Mouse (Mus musculus) thymus, postnatal 10 days (tissue): ENCODE measurements around the gene Spdef.

Experiments
- DNase-seq, 2 experiments: peaks; one replicate each; pipeline ENCODE4 v3.0.0; 2021; ENCODE audit warnings: low spot score in 2 of 2

Spdef gene

DNA sequence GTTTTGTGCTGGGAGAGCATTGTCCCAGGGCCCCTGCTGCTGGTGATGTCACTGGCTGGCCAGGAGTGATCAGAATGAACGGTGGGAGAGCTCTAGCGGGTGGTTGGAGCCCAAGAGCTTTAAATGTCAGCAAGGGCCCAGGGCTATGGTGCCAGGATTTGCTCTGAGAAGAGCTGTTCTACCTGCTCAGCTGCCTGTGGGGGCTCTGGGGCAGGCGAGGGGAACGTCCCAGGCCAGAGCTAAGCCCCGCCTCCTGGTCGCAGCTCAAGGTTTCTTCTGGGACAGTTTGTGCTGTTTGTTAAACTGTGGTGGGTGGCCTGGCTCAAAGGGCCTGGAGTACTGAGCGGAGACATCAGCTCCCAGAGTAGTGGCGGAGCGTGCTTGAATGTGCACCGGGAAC lies 3.3 kb downstream of the Spdef start:
- DNase-seq, result no peak

- DNase-seq, result no peak
Measured at GRCm38 (mm10) chr17:27725011-27725410, 3.7 kb downstream of the Spdef start.

DNA sequence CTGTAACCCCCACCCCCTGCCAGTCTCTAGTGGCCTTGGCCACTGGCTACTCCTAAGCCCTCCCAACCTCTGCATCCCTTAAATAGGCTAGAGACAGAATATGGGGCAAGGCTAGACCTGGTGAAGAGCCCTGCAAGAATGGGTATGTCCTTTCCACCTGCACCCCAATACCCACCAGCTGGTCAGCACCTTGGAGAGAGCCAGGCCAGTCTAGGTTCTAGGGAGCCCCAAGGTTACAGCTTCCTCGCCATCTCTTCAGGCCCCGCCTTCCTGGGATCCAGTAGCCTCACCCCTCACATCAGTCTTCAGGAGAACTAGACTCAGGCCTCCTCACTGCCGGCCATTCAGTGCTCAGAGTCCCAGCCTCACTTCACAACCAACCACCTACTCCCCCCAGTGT lies 4.4 kb downstream of the Spdef start:
- no peak for DNase-seq

- no peak for DNase-seq
Measured at GRCm38 (mm10) chr17:27721125-27721664, 7.6 kb downstream of the Spdef start.

DNA sequence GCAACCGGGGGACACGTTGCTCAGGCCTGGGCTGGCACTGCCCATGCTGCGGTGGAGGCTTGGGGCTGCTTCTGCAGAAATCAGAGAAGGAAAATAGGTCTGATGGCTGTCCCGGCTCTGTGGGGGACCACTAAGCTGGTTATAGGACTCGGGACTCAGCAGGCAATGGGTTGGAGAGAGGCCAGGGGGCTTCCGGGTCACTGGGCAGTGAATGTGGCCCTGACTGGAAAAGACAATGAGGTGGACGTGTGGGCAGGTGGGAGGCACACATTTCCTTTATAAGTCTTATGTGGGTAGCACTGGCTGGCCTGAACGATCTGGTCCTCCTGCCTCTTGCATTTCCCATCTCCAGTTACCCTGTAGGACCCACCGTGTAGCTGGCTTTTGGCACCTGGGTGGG lies 8.4 kb downstream of the Spdef start:
- no peak for DNase-seq

GRCm38 (mm10) chr17:27719663-27720062 lies 9.1 kb downstream of the Spdef start:
- DNase-seq, result no peak

- DNase-seq, result no peak
Measured at GRCm38 (mm10) chr17:27718250-27718649, 10.5 kb downstream of the Spdef start.

DNA sequence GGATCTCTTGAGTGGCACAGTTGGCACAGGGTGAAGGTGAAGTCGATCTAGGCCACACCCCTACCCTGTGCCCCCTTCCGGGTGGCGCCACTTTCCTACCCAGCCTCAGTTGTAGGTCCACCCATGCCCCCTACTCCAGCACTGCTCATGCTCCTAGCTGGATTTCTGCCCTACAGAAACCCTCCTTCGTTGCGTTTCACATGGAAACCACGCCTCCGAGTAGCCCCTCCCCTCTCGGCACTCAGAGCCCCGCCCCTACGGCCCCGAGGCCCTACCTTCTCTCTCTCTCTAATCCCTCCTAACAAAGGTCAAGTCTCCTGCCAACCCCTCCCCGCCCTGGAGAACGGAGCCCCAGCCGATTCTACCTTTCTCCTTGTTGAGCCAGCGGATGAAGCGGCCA lies 12.0 kb downstream of the Spdef start:
- DNase-seq, result no peak

DNA sequence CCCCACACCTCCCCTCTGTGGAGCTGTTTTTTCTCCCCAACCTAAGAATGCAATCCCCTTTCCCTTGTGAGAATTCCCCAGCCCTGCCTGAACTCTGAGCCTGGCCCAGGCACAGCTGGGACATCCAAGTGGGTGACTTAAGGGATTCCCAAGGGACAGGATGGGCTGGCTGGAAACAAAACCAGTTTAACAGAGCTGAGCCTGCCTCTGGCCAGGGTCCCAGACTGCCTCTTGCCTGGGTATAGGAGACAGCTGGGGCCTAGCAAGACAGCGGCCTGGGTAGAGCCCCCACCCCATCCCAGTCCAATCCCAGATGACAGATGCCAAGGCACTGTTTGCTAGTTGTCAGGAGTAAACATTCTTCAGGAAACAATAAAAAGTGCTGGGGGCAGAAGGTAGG lies 15.9 kb downstream of the Spdef start:
- no peak for DNase-seq

- no peak for DNase-seq
Measured at GRCm38 (mm10) chr17:27709650-27710049, 19.1 kb downstream of the Spdef start.

- DNase-seq, result peak; percentile 40 to 60
Measured at GRCm38 (mm10) chr17:27707954-27708661, 20.6 kb downstream of the Spdef start.

- DNase-seq, result no peak
Measured at GRCm38 (mm10) chr17:27705661-27706060, 23.1 kb downstream of the Spdef start.

GRCm38 (mm10) chr17:27703961-27704621 lies 24.7 kb downstream of the Spdef start:
- no peak for DNase-seq

- peak in 1 of 2 experiments; percentile 43 for DNase-seq
Measured at GRCm38 (mm10) chr17:27702518-27702917, 26.2 kb downstream of the Spdef start.

- no peak for DNase-seq
Measured at GRCm38 (mm10) chr17:27701856-27702255, 26.9 kb downstream of the Spdef start.

DNA sequence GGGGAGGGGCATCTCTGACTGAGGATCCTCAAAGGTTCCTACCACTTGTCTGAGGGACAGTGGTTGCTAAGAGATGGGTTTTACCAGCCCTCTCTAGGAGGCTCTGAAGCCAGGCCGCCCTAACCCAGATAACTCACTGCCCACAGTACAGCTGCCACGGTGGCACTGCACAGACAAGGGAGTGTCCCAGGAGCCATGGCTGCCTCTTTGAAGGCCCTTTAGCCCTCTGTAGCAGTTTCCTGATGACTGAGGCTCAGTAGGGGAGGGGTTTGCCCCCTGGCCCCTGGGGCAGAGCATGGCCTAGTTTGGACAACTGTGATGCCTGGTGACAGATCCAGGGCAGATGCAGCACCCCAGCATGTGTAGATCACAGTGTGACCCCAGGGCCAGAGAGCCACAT lies 27.9 kb downstream of the Spdef start:
- no peak for DNase-seq

DNA sequence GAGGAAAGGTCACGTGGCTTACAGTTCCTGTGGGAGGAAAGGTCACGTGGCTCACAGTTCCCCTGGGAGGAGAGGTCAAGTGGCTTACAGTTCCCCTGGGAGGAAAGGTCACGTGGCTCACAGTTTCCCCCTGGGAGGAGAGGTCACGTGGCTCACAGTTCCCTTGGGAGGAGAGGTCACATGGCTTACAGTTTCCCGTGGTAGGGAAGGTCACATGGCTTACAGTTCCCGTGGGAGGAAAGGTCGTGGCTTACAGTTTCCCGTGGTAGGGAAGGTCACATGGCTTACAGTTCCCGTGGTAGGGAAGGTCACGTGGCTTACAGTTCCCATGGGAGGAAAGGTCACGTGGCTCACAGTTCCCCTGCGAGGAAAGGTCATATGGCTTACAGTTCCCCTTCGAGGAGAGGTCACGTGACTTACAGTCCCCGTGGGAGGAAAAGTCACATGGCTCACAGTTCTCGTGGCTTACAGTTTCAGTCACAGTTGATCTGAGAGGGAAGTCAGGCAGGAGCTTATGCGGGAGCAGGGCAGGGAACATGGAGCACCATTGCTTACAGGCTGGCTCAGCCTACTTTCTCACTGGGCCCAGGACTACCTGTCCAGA lies 29.0 kb downstream of the Spdef start:
- DNase-seq, result no peak

GRCm38 (mm10) chr17:27690993-27691693 lies 37.6 kb downstream of the Spdef start:
- no peak for DNase-seq

DNA sequence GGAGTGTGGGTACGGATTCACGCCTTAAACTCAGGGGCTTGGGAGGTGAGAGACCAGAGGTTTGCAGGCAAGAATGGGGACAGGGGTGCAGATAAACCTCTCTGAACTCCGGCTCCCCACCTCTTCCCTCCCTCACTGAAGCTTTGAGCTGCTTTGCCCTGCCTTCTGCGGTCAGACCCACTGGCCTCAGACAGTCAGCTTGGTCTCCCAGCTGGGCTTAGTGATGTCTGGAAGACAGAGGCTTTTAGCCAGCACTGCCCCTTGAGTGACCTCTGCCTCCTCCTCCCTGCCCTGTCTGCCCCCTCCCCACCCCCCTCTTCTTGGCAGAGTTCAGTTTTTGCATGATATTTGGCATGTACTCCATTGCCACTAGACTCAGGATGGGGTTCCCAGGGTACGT lies 42.4 kb downstream of the Spdef start:
- DNase-seq, result no peak

GRCm38 (mm10) chr17:27685550-27685913 lies 43.2 kb downstream of the Spdef start:
- no peak for DNase-seq

DNA sequence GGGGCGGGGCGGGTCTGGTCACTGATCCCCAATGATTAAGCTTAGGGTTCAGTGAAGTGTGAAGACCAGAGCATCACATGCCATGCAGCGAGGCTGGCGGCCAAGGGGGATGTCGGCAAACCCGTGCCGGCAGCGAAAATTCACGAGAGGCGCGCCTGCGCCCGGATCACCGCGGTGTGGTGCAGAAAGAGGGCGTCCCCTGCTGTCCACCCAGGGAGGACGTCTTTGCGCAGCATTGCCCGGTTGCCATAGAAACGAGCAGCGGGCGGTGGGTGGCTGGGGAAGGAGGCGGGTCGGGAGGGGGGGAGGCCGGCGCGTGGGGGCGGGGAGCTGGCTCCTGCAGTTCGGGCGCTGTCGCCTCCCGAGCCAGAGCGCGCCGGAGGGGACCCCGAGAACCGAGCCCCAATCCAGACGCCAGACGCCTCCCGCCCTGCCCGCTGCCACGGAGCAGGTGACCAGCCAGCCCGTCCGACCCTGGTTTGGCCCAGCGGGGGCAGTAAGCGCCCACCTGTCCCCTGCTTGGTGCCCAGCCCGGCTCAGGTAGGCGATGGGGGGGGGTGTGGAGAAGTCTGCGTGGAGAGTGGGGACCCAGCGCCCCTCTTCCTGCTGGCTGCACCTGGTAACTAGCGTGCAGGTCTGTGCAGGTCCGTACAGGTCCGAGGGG lies 43.7 kb downstream of the Spdef start:
- peak; percentile 22 to 49 for DNase-seq
